Mouse (Mus musculus): ENCODE measurements at regions not wholly inside any gene's neighbourhood (a gene's known extent, or its start where the extent isn't known, plus 50 kb on each side); places are given as distances from the start of the nearest gene placed in this dataset.

GRCm38 (mm10) chr6:109019731-109020130 lies 191.3 kb downstream of the Edem1 start:
- H3K27me3 ChIP-seq (ENCODE audit: control insufficient read depth, insufficient read depth, low read length), result no peaks in the 10 kb centered on the region
- H3K9me3 ChIP-seq (ENCODE audit: control insufficient read depth, low read length), result no peaks in the 10 kb centered on the region
- H3K4me3 ChIP-seq (replicated peaks; ENCODE audit: low read length), result no peak overlapping the region
- H3K4me2 ChIP-seq (replicated peaks), result no peak overlapping the region
- H3K36me3 ChIP-seq (replicated peaks; ENCODE audit: control insufficient read depth, insufficient read depth), result no peaks in the 10 kb centered on the region
- WGBS, result 92% methylated on average over 2 of the region's 2 CpGs
- DNase-seq (ENCODE audit: low spot score) (no peak), ATAC-seq (ENCODE audit: low FRiP score) (no peak)
- no peak overlapping the region for H3K9ac ChIP-seq
- no peaks in the 10 kb centered on the region for H3K4me1 ChIP-seq (replicated peaks; ENCODE audit: control insufficient read depth, insufficient read depth, low read length)
- H3K27ac ChIP-seq, result no peak overlapping the region

Data from hindbrain, embryonic 14.5 days (tissue).